Mouse (Mus musculus): Measurements from ENCODE around the gene Cdc5l.

DNA sequence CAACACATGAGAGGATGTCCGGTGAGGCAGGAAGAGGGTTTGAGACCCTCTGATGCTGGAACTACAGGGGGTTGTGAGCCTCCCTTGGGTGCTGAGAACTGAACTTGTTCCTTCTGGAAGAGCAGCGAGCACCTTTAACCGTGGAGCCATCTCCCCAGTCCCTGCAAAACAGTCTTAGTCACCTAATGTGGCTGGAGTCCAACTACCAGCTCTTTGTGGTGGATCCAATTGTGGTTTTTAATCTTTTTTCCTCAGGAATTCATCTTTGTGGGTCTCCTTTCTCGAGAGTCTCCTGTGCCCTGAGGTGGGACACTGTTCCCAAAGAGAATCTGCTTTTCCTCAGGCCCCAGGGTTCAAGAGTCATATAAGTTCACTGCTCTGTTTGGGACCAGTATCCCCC is 12.4 kb upstream of the Cdc5l start:
- TF ChIP-seq POLR2A (IDR thresholded peaks at IDR 0.05; ENCODE audit: borderline replicate concordance, control insufficient read depth, low read depth, low read length) (no peak), CTCF (IDR thresholded peaks at IDR 0.05; ENCODE audit: control insufficient read depth, insufficient read depth, low read length) (no peak)
